Mouse (Mus musculus) kidney, adult 11 months (tissue): ENCODE measurements around the gene Kif26b.

Source experiments
- DNase-seq: peaks from one replicate; pipeline ENCODE4 v3.0.0; 2022

Kif26b gene

DNA sequence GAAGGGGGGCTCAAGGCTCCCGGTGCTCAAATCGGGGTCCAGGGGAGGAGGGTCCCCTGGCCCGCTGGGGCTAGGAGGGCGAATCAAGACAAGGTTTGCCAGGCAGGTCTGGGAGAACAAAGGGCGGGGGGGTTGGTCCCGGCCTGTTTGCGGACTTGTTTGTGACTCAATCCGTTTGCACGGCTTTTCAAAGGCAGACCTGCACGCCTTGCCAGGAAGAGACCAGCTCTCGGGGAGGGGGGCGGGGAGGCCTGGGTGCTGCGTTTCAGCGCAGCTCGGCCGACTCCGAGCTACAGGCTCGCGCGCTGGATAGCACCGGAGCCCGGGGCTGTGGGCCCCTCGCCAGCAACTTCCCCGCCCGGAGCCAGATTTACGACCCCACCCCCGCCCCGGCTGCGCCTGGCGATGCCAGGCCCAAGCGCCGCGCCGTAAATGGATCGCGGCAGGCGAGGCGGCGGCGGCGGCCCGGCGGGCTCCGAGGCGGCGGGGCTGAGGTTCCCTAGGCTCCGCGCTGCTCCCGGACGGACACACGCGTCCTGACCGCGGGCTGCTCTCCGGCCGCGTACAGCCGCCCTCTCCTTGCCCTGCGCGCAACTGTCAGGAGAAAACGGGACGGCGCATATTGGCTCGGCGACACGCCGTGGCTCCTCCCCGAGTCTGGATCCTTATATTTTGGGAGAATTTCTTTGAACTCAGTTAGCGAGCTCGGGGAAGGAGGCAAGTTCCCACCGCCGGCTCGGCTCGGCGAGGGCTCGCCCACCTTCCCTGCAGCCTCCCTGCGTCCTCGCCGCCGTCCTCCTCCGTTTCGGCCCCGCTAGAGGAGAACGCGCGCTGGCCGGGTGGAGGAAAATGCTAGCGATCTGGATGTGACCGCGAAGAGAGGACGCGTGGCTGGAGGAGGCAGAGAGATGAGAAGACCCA lies at the start of gene Kif26b:
Gene Kif26b (plus strand): TSS at position 695 of the 921 bp plus-strand sequence.
- peak; percentile 11 for DNase-seq

- DNase-seq: no peak
These were observed 45.1 kb upstream of the Kif26b start for GRCm38 (mm10) chr1:178483854-178484253.

DNA sequence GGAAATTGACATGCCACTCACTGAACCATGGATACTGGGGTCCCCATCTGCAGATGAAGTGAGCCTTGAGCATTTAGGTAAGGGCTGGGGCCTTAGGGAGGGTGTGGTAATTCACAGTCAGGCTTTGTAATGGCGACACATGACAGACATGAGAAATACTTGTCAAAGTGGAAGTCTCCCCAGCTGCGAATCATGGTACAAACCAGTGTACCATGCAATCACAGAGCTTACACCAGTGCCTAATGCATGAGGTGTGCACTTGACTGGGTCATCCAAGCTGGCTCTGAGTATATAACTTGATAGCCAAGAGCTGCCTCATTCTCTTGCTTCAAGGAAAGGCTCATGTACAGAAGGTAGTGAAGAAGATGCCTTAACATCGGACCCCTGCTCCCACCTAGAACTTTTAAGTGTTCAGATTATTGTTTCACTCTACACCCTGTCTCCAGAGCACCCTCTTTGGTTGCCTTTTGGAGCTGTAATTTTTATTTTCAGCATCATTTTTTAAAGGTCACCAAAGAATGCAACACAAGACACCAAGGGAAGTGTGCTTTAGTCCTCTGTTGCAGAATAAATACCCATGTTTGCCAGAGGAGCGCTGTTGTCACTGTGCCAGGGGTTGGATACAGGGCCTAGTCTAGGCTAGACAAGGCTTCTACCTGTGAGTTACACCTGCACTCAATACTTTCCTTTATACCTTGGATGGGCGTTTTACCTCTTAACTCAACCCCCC lies 43.6 kb upstream of the Kif26b start:
- no peak for DNase-seq

DNA sequence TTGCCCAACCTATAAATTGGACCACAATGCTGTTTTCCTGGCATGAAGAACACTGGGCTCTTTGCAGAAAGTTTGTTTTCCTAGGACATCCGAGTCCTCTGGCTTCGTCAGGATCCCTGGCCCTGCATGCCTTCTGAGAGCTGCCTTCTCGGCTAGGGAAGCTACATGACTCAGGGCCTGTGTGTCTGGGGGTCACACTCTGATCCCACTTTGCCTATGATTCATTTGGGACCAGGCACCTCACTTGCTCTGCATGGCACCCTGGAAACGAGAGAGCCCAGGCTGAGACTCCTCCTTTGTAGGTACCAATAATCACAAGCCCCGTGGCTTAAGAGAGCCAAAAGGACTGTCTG lies 43.1 kb upstream of the Kif26b start:
- DNase-seq: no peak

DNA sequence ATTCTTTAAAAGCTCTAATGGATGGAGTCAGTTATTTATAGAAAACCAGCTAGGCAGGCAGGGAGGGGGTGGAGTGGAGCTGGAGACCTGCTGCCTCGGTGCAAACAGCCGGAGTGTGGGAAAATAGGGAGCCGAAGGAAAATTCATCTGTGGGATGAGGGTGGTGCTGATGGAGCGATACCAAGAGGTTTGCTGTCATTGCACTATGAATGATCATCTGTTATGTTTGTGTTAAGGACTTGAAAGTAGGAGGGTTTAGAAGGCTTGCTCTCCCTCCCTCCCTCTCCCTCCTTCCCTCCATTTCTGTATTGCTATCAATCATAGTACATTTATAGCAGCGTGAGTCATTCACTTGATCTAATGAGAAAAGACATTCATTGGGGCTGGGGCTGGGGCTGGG lies 42.1 kb upstream of the Kif26b start:
- DNase-seq: no peak

GRCm38 (mm10) chr1:178489127-178489526 lies 39.8 kb upstream of the Kif26b start:
- DNase-seq: no peak

DNA sequence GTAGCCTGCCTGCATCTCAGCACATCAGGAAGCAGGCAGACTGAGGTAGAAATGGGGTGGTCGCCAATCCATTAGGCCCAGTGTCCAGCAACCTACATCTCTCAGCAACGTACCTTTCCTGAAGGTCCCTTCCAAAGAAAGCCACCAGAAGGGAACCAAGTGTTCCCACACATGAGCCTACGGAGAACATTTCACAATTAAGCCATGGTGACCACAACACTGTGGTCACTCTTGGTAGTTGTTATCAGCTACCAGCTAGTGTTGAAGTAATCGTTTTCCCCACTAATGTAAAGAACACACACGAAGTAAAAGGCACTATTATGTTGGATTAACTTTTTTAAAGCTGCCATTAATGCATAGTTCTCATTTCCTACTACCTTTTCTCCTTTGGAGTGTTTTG lies 37.2 kb upstream of the Kif26b start:
- DNase-seq: no peak

- no peak for DNase-seq
These were observed 36.4 kb upstream of the Kif26b start for GRCm38 (mm10) chr1:178492493-178492892.

DNA sequence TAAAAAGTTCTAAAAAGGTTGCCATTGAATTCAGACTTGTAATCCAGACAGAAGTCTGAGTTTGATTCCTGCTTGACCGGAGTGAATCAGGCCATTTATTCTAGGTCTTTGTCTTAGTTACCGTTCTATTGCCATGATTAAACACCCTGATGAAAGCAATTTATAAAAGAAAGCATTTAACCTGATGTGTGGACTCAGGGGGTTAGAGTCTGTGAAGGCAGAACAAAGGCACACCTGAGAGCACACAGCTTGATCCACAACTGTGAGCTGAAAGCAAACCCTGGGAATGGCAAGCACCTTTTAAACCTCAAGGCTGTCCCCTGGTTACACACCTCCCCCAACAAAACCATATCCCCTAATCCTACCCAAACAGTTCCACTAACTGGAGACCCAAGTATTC lies 32.7 kb upstream of the Kif26b start:
- DNase-seq: no peak

GRCm38 (mm10) chr1:178496841-178497240 lies 32.1 kb upstream of the Kif26b start:
- no peak for DNase-seq

- DNase-seq: no peak
These were observed 22.0 kb upstream of the Kif26b start for GRCm38 (mm10) chr1:178506938-178507337.

DNA sequence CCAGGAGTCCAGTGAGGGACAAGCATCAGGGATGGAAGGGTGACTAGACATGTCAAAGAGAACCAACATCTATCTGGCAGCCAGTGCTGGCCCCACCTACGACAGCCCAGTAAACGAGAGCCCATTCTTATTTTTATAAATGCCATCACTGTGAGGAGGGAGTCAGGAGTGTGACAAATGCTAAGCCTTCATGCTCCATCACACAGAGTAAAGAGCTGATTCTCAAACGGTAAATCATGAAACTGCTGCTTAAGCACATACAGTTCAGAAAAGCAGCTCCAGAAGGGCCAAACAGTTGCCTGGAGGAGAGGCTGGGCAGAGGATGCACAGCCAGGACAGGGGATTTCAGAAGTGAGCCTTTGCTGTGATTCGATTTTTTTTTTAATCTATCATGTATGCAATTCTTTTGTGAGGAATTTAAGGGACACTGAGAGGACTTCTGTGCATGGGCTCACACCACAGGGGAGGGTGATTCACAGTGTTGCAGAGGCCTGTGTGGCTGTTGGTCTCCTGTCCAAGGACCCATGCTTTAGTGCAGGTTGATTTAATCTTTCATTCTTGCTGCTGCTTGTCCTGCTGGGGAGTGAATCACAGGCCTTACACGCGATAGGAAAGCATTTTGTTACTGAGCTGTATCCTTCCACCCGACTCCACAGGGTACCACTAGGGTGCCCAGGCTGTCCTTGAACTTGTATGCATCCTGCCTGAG lies 16.4 kb upstream of the Kif26b start:
- DNase-seq: no peak

GRCm38 (mm10) chr1:178513954-178514353 lies 15.0 kb upstream of the Kif26b start:
- no peak for DNase-seq

DNA sequence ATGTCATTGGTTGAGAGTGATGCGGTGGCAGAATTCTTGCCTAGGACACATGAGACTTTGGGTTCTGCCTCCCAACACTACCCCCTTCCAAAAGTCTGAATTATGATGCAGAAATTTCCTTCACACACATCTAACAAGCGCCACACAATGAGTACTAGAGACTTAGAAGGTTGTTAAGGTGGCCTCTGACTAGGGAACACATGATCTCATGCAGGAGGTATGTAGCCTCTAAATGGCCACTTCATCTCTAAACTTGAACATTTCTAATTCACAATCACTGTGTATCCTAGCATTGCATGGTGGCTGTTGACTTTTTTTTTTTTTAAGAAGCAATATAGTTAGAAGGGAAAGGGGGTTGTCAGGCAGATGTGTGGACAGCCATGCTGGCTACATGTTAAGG lies 13.1 kb upstream of the Kif26b start:
- no peak for DNase-seq

- no peak for DNase-seq
These were observed 6.5 kb upstream of the Kif26b start for GRCm38 (mm10) chr1:178522389-178522788.

DNA sequence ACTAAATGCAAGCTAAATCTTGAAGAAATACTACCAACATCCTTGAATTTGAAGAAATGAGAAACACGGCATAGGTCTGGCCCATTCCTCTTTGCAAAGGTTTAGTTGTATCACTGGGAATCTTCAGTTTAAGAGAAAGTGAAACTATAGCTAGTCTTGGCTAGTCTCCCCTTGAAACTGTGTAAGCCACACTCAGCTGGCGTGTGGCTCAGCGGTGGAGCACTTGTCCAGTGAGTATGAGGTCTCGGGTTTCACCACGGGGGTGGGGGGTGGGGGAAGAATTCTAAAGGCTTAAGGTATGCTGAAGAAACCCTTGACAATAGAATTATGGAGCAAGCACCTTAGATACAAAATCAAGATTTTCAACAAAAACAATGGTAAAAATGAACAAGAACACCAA lies 5.8 kb upstream of the Kif26b start:
- DNase-seq: no peak

DNA sequence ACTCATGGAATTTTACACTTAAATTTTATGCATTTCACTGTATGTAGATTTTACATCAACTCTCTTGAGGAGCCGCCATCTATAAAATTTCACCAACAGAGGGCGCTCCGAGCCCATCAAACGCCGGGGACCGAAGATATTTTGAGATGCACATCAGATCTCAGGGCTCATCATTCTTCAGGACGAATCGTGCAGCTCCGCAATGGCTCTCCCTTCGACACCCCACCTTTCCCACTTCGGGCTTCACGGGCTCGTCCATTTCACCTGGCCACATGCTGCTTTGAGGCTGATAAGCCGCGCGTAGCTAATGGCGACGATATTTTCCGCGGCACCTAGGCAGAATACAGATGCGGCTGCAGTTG lies 1.8 kb upstream of the Kif26b start:
- peak; percentile 46 for DNase-seq

- DNase-seq: peak; percentile 35
These were observed 1.2 kb upstream of the Kif26b start for GRCm38 (mm10) chr1:178527547-178528361.

- no peak for DNase-seq
These were observed 781 bp downstream of the Kif26b start for GRCm38 (mm10) chr1:178529512-178530300.

GRCm38 (mm10) chr1:178530301-178531078 lies 1.6 kb downstream of the Kif26b start:
- DNase-seq: peak; percentile 72

DNA sequence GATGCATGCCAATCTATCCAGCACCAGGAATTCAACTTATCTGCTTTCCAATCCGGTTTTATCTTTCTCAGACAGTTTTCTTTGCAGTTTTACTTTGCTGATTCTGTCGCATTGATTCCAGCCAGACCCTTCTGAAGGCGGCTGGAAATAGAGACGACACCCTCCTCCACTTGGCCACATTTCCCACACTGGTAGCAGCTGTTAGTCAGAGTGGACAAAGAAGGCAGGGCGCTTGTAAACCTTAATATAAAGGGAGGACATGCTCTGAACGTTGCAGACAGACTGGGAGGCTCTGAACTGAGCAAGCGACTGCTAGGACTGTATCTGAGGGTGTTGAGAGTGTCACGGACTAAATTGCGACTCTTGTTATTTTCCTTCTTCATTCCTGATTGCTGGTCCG lies 11.3 kb downstream of the Kif26b start:
- DNase-seq: no peak
